Mouse (Mus musculus) layer of hippocampus, postnatal 10 days (tissue): Measurements from ENCODE around the gene Slc25a13. TPM values are rescaled to one million over a fixed set of nuclear protein-coding genes. Genes with fewer than 3 reads are reported as not detected.
A peak's percentile ranks its signal among the peaks of the same experiment; 100 is the strongest.

ENCODE experiments used
- DNase-seq, 2 experiments: peaks; one replicate each; pipeline ENCODE4 v3.0.0; 2021; ENCODE audit warnings: low spot score in 2 of 2
- total RNA-seq, 2 experiments: library from RNA; stranded (reverse); gene quantifications; 2 replicates each; pipeline ENCODE4 v1.2.3; 2021

Gene Slc25a13
- total RNA-seq, 2 experiments from 2014 or later: 2.1 to 3.3 TPM

GRCm38 (mm10) chr6:6053946-6054345 is 163.0 kb downstream of the Slc25a13 start:
- DNase-seq: no peak

DNA sequence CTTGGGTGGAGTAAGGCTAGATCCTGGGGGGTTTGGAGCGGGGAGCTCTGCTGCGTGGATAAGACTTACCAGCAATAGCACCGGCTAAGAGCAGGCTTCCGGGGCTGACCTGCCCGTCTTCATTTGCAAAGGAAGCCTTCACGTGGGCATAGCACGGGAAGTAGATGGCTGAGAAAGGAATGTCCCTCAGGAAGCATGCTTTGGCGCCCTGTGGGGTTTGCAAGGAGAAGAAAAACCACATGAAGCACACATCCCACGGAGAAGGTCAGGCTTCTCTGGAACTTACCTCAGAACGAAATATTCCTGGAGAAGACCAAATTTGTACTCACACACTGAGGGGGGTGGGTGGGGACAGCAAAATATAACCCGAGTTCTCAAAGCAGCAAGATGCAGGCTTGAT is 164.3 kb downstream of the Slc25a13 start:
- no peak for DNase-seq

DNA sequence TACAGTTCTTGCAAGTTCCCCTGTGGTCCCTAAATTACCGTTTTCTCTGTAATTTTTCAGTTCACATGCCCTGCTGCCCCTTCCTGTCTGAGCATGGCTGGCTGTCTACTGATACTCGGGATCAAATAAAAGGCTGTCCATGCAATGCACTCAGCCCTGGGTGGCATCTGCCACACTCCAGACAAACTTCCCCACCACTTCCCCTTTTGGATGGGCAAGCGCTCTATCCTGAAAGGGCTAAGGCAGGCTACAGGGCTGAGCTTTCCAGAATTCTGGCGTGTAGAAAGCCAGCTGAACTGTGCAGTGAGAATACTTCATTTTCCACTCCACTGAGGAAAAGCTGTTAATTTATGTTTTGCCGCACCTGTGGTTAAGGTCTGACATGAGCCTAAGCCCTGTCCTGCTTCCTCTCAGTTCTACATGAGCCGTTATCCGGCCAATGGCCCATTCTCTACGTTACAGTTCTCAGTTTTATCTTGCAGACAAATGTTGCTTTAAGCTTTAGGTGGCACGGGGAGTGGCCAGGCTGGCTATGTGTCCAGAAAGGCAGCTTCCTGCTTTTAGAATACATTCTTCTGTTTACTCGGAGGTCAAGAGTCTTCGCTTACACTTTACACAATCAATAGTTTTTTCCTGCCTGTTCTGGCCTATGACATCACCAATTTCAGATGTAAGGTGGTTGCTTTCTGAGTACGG is 170.1 kb downstream of the Slc25a13 start:
- no peak for DNase-seq

- no peak for DNase-seq
Observed at GRCm38 (mm10) chr6:6038773-6039550, 178.0 kb downstream of the Slc25a13 start.

DNA sequence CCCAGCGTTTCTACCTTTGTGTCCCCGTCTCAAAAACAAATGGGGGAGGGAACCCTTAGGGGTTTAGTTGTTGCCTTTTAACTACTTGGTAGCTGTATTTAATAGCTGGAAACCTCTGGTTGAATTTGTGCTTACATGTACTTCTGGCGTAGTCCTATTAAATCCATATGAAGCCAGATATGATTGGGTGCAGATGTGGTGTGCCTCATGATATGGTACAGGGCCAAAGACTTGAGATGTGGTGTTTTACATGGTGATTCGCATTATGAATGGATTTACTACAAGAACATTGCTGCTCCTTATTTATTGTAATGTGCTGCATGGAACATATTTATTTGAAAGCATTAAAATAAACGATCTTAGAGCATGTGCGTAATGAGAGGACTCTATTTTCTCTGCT is 189.3 kb downstream of the Slc25a13 start:
- no peak for DNase-seq

DNA sequence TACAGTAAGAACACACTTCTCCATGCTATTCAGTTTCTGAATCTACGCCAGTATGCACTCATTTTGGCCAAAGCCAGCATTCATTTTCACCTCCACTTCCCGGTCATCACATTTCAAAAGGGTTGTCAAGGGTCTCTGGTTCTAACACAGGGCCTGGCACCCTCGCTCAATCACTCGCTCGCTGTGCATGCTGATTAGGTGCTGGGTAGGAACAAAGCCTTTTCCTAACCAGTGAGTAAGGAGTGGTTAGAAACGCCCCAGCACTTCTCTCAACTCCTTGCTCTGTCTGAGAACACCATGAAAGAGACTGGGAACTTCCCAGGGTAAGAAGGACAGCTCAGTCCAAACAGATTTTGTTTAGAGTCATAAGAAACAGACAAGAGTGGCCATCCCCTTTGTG is 193.0 kb downstream of the Slc25a13 start:
- DNase-seq: no peak

- DNase-seq: no peak
Observed at GRCm38 (mm10) chr6:6016931-6017330, 200.0 kb downstream of the Slc25a13 start.

- no peak for DNase-seq
Observed at GRCm38 (mm10) chr6:6015616-6016015, 201.4 kb downstream of the Slc25a13 start.

DNA sequence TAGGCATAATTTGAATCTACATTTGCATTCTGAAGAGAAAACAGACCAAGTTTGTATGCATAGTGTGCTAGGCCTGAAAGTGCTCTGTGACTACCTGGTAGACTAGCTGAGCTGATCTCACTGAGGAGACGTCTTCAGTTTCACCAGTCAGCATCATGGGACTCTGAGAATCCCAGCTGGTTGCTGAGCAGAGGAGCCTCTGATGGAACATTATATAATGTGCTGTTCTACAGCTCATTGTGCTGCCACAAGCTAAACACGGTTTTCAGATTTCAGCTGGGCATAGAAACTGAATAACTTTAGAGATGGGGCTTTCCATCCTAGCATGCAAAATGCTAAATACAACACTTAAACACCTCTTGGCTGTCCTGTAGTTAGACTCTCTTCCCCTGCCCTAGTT is 205.6 kb downstream of the Slc25a13 start:
- no peak for DNase-seq

GRCm38 (mm10) chr6:6005762-6006431 is 211.1 kb downstream of the Slc25a13 start:
- peak; percentile 80 to 86 for DNase-seq

DNA sequence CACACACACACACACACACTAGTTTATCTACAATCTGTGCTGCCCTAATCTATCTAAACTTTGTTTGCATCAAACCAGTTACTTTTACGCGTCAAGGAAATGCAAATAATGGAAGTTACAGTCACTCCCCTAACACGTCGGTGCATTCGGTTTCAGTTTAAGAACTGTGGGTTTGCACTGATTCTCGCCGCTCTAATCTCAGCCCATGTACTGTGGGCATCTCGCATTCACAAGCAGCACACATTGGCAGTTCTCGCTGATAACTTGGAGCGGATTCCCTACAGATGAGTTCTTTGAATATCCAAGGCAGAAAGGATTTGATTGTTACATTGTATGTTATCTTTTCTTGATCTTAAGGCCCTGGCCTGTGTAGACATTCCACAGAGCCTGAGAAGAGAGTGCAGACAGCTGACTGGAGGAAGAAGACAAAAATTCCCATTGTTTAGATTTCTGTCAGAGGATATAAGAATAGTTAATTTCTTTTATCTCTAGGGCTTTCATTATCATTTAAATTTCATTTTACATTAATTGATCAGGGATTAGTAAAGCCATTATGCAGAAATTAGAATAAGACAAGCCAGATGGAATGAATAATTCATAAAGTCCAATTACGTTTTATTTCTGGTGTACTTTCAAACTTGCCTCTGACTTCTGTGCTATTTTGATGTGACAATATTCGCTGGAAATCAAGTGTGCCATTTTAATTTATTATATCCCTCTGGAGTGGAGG is 212.1 kb downstream of the Slc25a13 start:
- DNase-seq: no peak

DNA sequence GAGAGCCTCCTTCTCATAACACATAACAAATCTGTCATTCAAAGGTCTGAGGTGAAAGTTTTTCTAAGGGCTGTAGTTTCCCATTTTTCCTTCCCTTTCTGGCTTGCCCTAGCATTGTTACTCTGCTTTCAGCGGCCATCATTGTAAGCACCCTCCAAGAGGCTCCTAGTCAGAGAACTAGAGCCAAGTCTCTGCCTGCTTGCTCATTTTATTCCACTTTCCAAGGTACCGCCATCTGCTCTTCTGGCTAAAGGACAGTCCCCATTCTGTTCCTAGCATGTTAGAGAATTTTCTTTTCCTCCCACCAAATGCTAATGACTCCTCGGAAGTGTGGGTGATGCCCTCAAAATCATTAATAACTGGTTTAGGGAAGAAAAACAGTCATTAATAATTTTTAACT is 214.9 kb downstream of the Slc25a13 start:
- DNase-seq: no peak

- no peak for DNase-seq
Observed at GRCm38 (mm10) chr6:5997535-5997934, 219.4 kb downstream of the Slc25a13 start.

- no peak for DNase-seq
Observed at GRCm38 (mm10) chr6:5993056-5993455, 223.9 kb downstream of the Slc25a13 start.

DNA sequence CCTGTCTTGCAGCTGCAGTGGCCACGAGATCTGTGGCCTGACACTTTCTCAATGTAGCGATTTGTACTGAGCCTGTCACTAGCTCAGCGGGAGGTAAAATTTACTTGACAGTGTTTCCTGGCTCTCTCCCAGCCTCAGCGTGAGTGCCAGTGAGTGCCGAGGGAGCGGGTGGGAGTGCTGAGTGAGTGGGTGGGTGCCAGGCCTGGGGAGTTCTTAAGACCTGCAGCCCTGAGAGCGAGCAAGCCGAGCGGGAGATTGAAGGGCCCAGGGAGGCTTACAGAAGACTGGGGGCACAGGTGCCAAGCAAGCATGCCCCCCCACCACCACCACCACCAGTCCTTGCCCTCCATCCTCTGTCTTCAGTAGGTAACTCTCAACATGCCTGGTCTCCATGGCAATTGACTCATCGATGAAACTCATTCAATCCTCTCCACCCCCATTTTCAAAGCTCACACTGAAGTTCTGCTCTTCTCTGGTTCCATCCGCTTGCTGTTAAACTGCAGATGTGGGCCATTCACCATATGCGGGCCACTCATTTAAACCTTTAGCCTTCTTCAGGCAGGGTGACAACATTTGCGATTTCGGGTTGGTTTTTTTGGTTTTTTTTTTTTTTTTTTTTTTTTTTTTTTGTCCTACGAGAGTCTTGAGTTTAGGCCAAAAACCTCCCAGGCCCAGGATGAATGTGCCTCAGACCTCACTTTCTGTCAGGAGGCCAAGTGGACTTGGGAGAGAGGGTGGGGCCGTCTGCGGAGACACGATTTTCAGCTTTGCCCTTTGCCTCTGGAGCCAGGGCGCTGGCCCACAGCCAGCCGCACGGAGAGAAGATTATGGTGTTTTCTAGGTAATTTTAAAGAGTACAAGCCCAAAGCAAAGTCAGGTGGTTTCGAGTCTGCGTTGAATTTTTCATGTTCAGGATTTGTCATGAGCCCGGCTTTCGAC is 224.9 kb downstream of the Slc25a13 start:
- peak; percentile 53 to 57 for DNase-seq

- DNase-seq: no peak
Observed at GRCm38 (mm10) chr6:5991243-5991642, 225.7 kb downstream of the Slc25a13 start.
